Mouse (Mus musculus): Measurements from ENCODE around the gene Gm28043. TPM values are rescaled to one million over a fixed set of nuclear protein-coding genes. Genes with fewer than 3 reads are reported as not detected.

The Gm28043 gene
- 1.0 TPM for polyA plus RNA-seq (2012; fragmentation: generic; extraction: Trizol)

GRCm38 (mm10) chr17:29614115-29615023, at the start of gene Gm28043, which contains the start of gene Rnf8:
TSS of gene Gm28043 (plus strand) at chr17:29614876.
TSS of gene Rnf8 (plus strand) at chr17:29614790.
- Histone ChIP-seq H3K4me2 (ENCODE audit: low read depth) (peak within 1 kb of the TSS; percentile 77), H3K4me3 (peak within 1 kb of the TSS; percentile 56), H3ac (ENCODE audit: control insufficient read depth, insufficient read length) (peak within 1 kb of the TSS; percentile 90), H3K36me3 (ENCODE audit: control insufficient read depth, insufficient read depth) (no peaks in the 10 kb centered on the region), H3K27me3 (ENCODE audit: control insufficient read depth, insufficient read depth, insufficient read length) (no peaks in the 10 kb centered on the region), H3K79me2 (ENCODE audit: control insufficient read depth, insufficient read depth) (peaks cover 34% of the 10 kb centered on the region)
- TF ChIP-seq MYOD1 (IDR thresholded peaks at IDR 0.05; ENCODE audit: control insufficient read depth in 1 of 3, insufficient read length in 2 of 3, low read depth in 2 of 3): peak in 2 of 3 experiments; percentile 43 to 51
- peak; percentile 67 for TF ChIP-seq POLR2AphosphoS2 (IDR thresholded peaks at IDR 0.05; ENCODE audit: insufficient read length, low read depth)
- TF ChIP-seq POLR2A (IDR thresholded peaks at IDR 0.05; ENCODE audit: insufficient read length, low read depth): peak; percentile 90
- TF ChIP-seq SRF (IDR thresholded peaks at IDR 0.05; ENCODE audit: control insufficient read depth, insufficient read length, low read depth): no peak
- TF ChIP-seq E2F4 (IDR thresholded peaks at IDR 0.05; ENCODE audit: insufficient read depth): peak; percentile 53

DNA sequence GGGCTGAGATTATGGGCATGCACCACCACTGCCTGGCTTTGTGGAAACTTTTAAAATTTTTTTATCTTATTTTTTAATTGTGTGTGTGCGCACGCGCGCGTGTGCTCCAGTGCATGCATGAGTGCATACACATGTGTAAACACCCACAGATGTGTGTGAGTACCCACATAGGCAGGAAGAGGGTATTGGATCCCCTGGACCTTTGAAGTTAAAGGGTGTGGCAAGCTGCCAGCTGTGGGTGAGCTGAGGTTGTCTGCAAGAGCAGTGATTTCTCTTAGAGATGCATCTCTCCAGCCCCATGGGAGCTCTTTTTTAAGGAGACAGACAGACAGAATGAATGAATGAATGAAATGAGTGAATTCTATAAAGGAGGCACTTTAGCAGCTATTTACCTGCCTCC, 49.2 kb upstream of the Gm28043 start:
- TF ChIP-seq USF1 (IDR thresholded peaks at IDR 0.05; ENCODE audit: low read depth) (no peak), TCF12 (IDR thresholded peaks at IDR 0.05; ENCODE audit: insufficient read depth, poor library complexity, severe bottlenecking) (no peak), MAX (IDR thresholded peaks at IDR 0.05; ENCODE audit: low read depth) (no peak), POLR2A (IDR thresholded peaks at IDR 0.05; ENCODE audit: insufficient read length, low read depth) (no peak), SRF (IDR thresholded peaks at IDR 0.05; ENCODE audit: control insufficient read depth, insufficient read length, low read depth) (no peak), MYOG (IDR thresholded peaks at IDR 0.05; ENCODE audit: control insufficient read depth in 1 of 3, insufficient read depth in 1 of 3, insufficient read length in 2 of 3, low read depth in 2 of 3) (no peak), E2F4 (IDR thresholded peaks at IDR 0.05; ENCODE audit: insufficient read depth) (no peak), TCF3 (IDR thresholded peaks at IDR 0.05; ENCODE audit: insufficient read length, low read depth) (no peak), POLR2AphosphoS2 (IDR thresholded peaks at IDR 0.05; ENCODE audit: insufficient read length, low read depth) (no peak)
- H3K79me2 ChIP-seq (ENCODE audit: control insufficient read depth, insufficient read depth): no peaks in the 10 kb centered on the region
- H3K27me3 ChIP-seq (ENCODE audit: control insufficient read depth, insufficient read depth, insufficient read length): no peaks in the 10 kb centered on the region
- H3K4me2 ChIP-seq (ENCODE audit: low read depth): no peak overlapping the region
- H3K36me3 ChIP-seq (ENCODE audit: control insufficient read depth, insufficient read depth): peaks cover 3% of the 10 kb centered on the region
- H3ac ChIP-seq (ENCODE audit: control insufficient read depth, insufficient read length): no peak overlapping the region
- H3K4me3 ChIP-seq: no peak overlapping the region

DNA sequence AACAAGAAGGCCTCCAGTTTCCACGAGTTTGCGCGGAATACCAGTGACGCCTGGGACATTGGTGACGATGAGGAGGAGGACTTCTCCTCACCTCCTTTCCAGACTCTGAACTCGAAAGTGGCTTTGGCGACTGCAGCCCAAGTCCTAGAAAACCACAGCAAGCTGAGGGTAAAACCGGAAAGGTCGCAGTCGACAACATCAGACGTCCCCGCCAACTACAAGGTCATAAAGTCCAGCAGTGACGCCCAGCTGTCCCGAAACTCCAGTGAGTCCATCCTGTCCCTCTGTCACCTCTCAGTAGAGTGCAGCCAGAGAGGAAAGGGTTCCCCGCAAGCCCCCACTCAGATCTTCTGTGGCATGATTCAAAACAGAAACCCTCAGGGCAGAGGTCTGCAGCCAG, 46.2 kb upstream of the Gm28043 start:
- Histone ChIP-seq H3K27me3 (ENCODE audit: control insufficient read depth, insufficient read depth, insufficient read length) (no peaks in the 10 kb centered on the region), H3ac (ENCODE audit: control insufficient read depth, insufficient read length) (no peak overlapping the region), H3K79me2 (ENCODE audit: control insufficient read depth, insufficient read depth) (no peaks in the 10 kb centered on the region), H3K4me2 (ENCODE audit: low read depth) (no peak overlapping the region), H3K36me3 (ENCODE audit: control insufficient read depth, insufficient read depth) (peaks cover 11% of the 10 kb centered on the region), H3K4me3 (no peak overlapping the region)
- no peak for TF ChIP-seq MAX (IDR thresholded peaks at IDR 0.05; ENCODE audit: low read depth)
- TF ChIP-seq E2F4 (IDR thresholded peaks at IDR 0.05; ENCODE audit: insufficient read depth): no peak
- no peak for TF ChIP-seq POLR2AphosphoS2 (IDR thresholded peaks at IDR 0.05; ENCODE audit: insufficient read length, low read depth)
- TF ChIP-seq TCF3 (IDR thresholded peaks at IDR 0.05; ENCODE audit: insufficient read length, low read depth): no peak
- TF ChIP-seq USF1 (IDR thresholded peaks at IDR 0.05; ENCODE audit: low read depth): no peak
- no peak for TF ChIP-seq TCF12 (IDR thresholded peaks at IDR 0.05; ENCODE audit: insufficient read depth, poor library complexity, severe bottlenecking)
- TF ChIP-seq POLR2A (IDR thresholded peaks at IDR 0.05; ENCODE audit: insufficient read length, low read depth): no peak
- no peak for TF ChIP-seq MYOG (IDR thresholded peaks at IDR 0.05; ENCODE audit: control insufficient read depth in 1 of 3, insufficient read depth in 1 of 3, insufficient read length in 2 of 3, low read depth in 2 of 3)
- TF ChIP-seq SRF (IDR thresholded peaks at IDR 0.05; ENCODE audit: control insufficient read depth, insufficient read length, low read depth): no peak
- TF ChIP-seq MYOD1 (IDR thresholded peaks at IDR 0.05; ENCODE audit: control insufficient read depth in 1 of 3, insufficient read length in 2 of 3, low read depth in 2 of 3): no peak
- TF ChIP-seq REST (IDR thresholded peaks at IDR 0.05; ENCODE audit: insufficient read depth, insufficient read length): no peak
- TF ChIP-seq CEBPB (IDR thresholded peaks at IDR 0.05; ENCODE audit: insufficient read depth, poor library complexity, severe bottlenecking): no peak

- no peak overlapping the region for H3K4me3 ChIP-seq
- H3K36me3 ChIP-seq (ENCODE audit: control insufficient read depth, insufficient read depth): peaks cover 11% of the 10 kb centered on the region
- no peak overlapping the region for H3K4me2 ChIP-seq (ENCODE audit: low read depth)
- no peaks in the 10 kb centered on the region for H3K27me3 ChIP-seq (ENCODE audit: control insufficient read depth, insufficient read depth, insufficient read length)
- no peak overlapping the region for H3ac ChIP-seq (ENCODE audit: control insufficient read depth, insufficient read length)
- H3K79me2 ChIP-seq (ENCODE audit: control insufficient read depth, insufficient read depth): no peaks in the 10 kb centered on the region
- TF ChIP-seq TCF3 (IDR thresholded peaks at IDR 0.05; ENCODE audit: insufficient read length, low read depth) (no peak), MYOG (IDR thresholded peaks at IDR 0.05; ENCODE audit: control insufficient read depth in 1 of 3, insufficient read depth in 1 of 3, insufficient read length in 2 of 3, low read depth in 2 of 3) (no peak), POLR2A (IDR thresholded peaks at IDR 0.05; ENCODE audit: insufficient read length, low read depth) (no peak), TCF12 (IDR thresholded peaks at IDR 0.05; ENCODE audit: insufficient read depth, poor library complexity, severe bottlenecking) (no peak), POLR2AphosphoS2 (IDR thresholded peaks at IDR 0.05; ENCODE audit: insufficient read length, low read depth) (no peak), SRF (IDR thresholded peaks at IDR 0.05; ENCODE audit: control insufficient read depth, insufficient read length, low read depth) (no peak), MAX (IDR thresholded peaks at IDR 0.05; ENCODE audit: low read depth) (no peak), REST (IDR thresholded peaks at IDR 0.05; ENCODE audit: insufficient read depth, insufficient read length) (no peak), CEBPB (IDR thresholded peaks at IDR 0.05; ENCODE audit: insufficient read depth, poor library complexity, severe bottlenecking) (no peak), E2F4 (IDR thresholded peaks at IDR 0.05; ENCODE audit: insufficient read depth) (no peak), USF1 (IDR thresholded peaks at IDR 0.05; ENCODE audit: low read depth) (no peak), MYOD1 (IDR thresholded peaks at IDR 0.05; ENCODE audit: control insufficient read depth in 1 of 3, insufficient read length in 2 of 3, low read depth in 2 of 3) (no peak)
Observed at GRCm38 (mm10) chr17:29569831-29570230, 44.8 kb upstream of the Gm28043 start.
